Mouse (Mus musculus) T-helper 2 cell (primary cell): Measurements from ENCODE around the gene Eral1.

Experiments
- in situ Hi-C: fragments of 300-600 bp; cut with MboI, MseI; formaldehyde crosslinking; loops from one replicate; pipeline ENCODE4 v1.15.1; 2025; ENCODE audit warnings: high pct_unique_total_duplicates

Eral1 gene

DNA sequence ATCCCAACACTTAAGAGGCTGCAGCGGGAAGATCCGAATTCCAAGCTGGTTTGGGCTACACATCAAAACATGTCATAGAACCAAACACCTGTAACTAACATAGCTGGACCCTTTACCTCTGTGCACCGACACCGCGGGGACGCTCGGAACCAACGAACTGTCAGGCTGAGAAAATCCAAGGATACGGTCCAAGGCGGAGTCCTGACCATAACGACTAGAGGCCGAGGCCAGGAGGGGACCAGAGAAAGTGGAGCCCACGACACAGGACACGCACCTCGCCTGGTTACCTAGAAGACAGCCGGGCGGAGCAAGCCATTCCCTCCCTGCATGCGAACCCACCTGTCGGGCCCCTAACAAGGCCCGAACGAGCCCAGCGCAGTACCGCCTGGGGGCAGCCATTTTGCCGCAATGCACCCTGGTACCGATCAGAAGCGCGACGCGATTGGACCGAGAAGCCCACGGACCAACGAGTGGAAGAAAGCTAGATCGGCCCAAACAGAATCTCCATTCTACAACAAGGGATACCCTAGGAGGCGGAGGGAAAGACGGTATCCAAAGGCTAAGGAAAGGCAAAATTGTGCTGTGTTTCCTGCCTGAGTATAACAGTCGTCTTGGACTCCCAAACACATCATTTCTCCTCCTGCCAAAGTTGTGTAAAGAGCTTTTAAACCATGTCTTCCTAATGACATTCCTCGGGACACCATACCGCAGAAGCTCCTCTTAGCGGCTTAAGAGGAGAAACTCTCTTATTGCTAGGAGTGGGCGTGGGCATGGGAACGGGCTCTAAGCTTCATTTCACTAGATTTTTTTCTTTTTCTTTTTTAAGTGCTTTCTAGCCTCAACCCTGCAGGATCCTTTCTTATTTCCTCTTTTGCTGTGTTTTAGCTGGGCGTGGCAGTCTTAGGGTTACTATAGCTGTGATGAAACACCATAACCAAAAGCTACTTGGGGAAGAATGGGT is at the start of gene Eral1:
TSS of gene Eral1 (minus strand) at position 423 of the 961 bp plus-strand sequence.
- in situ Hi-C loops, result no loop called here

GRCm38 (mm10) chr11:78129458-78129857 is 49.3 kb upstream of the Eral1 start:
- in situ Hi-C loops, result no loop called here

DNA sequence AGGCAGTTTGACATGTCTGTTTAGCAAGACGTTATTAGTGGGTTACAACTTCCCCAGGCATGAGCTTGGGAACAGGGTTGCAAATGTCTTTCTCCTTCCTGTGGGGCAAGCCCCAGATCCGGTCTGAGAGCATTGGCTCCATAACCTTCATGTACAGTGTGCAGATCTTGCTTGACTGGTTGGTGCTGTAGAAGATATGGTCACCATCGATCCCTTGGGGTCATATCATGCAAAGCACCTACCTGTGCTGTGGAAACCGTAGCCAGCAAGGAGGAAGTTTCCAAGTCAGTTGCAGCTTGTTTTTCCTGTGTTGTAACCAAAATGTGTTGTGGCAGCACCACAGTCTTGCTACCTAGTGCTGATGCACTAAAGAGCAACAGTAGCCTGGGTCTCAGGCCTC is 46.6 kb upstream of the Eral1 start:
- in situ Hi-C loops, result no loop called here

- in situ Hi-C loops, result no loop called here
These were observed 45.5 kb upstream of the Eral1 start for GRCm38 (mm10) chr11:78125691-78126090.

DNA sequence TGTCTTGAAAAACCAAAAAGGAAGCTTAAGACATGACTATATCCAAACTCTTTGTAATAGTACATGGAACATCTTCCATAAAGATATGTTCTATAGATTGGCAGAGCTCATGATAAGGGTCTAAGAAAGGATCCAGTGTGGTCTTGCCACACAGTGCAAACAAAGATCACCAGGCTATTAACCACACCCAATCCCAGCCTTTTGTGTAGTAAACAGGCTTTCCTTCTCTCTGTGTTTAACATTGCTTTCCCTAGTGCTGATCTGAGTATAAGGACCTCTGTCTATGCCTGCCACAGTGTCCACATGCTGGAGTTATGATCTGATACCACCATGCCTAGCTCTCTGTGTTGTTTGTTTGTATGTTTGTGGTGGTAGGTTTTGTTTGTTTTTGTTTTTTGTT is 43.6 kb upstream of the Eral1 start:
- in situ Hi-C loops, result no loop called here

DNA sequence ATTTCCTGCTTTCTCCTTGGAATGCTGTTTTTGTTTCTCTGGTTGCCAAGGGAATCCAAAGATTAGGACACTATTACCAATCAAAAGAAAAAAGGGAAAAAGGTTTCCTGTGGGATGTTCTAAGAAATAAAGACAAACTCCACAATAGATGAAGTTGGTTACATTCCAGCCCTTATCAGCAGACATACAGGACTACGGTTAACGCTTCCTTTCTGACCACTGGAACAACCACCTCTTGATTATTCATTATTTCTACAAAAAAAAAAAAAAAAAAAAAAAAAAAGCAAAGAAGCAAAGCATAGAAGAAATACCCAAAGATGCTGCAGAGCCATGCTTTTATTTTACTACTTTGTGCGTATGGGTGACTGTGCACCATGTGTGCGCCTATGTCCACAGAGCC is 42.6 kb upstream of the Eral1 start:
- in situ Hi-C loops, result no loop called here

DNA sequence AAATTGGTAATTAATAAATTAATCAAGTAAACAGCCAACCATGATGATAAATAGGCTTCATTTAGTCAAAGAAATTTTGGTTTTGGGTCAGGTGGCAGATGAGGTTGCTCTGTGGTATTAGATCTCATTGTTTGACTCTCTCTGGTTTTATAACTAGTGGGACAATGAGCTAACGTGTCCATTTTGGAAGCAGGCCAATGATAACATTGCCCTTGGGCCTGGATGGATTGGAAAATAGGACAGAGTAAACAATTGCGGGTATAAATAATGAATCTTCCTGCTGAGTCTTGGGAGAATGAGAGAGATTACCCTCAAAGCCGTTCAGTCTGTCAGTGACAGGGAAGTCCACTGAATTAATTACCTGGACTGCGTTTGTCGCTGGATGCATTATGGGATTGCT is 41.0 kb upstream of the Eral1 start:
- in situ Hi-C loops, result no loop called here

- in situ Hi-C loops, result no loop called here
These were observed 39.7 kb upstream of the Eral1 start for GRCm38 (mm10) chr11:78119898-78120297.

- in situ Hi-C loops, result no loop called here
These were observed 38.3 kb upstream of the Eral1 start for GRCm38 (mm10) chr11:78118467-78118866.

GRCm38 (mm10) chr11:78116146-78116410 is 35.9 kb upstream of the Eral1 start:
- in situ Hi-C loops, result no loop called here

DNA sequence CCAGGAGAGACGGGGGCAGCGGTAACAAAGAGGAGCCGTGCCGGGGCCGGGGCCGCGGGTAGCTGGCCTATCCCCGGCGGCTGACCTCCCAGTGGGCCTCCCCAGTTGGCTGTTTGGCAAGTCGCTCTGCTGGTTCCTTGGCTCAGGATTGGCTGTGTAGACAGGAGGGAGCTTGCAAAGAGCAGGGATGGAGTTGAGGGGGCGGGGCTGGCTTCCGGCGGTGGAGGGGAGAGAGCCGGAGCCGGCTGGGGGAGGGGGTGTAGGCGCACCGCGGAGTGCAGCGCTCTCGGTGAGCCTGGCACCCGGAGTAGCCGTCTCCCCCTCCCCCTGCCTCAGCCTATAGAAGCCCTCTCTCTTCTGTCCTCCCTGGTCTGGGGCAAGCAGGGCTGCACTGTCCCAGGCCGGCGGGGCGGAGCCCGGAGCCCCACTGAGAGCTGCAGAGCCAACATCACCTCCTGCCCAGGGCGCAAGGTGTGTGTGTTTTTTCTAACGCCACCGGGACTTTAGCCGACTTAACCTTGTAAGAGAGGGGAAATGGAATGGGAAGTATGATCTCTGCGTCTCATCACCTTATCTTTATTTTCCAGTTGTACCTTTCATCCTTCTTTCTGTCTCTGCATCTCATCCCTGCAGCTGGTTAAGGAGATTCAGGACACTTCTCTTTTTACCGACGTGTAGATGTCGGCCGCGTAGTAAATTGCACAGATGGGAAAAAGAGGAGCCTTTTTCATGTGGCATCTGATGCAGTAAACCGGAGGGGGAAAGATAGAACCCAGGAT is 35.4 kb upstream of the Eral1 start:
- in situ Hi-C loops, result no loop called here

DNA sequence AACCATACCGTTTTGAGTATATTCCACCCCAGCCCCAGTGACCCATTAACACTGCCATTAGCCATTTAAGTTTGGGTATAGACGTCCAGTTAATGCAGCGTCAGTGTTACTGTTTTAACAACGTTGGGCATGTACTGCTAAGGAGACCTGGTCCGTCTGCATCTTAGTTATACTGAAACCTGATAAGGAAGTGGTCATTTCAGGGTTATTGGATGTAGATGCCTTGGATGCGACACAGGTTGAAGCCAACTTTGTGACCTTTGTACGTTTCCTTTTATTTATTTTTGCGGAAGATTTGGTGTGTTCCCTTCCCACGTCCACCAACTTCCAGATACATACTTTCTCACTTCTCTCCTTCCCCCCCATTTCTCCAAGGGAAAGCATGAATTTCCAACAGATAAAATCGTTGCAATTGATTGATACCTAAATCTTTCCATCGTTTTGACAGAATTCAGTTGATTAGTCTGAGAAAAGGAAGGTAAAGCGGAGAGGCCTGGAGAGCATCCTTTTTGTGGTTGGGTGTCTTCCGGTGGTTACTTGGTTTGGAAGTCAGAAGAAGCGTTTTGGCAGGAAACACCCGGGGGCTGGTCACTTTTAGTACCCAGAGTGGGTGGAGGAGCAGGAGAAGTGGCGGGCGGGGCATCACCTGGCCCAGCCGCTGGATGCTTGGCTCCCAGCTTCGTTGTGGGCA is 34.6 kb upstream of the Eral1 start:
- in situ Hi-C loops, result no loop called here

- in situ Hi-C loops, result no loop called here
These were observed 33.4 kb upstream of the Eral1 start for GRCm38 (mm10) chr11:78113616-78114015.

DNA sequence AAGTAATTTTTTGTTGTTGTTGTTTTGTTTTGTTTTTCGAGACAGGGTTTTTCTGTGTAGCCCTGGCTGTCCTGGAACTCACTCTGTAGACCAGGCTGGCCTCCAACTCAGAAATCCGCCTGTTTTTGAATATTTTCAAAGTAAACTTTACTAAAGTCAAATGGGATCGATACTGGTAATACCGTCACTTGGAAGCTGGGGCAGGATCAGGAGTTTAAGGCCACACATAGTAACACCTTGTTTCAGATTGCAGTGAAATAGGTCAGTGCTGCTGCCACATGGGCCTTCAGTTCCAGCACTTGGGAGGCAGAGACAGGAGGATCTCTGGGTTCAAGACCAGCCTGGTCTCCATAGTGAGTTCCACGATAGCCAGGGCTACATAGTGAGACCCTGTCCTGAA is 24.3 kb upstream of the Eral1 start:
- in situ Hi-C loops, result no loop called here

DNA sequence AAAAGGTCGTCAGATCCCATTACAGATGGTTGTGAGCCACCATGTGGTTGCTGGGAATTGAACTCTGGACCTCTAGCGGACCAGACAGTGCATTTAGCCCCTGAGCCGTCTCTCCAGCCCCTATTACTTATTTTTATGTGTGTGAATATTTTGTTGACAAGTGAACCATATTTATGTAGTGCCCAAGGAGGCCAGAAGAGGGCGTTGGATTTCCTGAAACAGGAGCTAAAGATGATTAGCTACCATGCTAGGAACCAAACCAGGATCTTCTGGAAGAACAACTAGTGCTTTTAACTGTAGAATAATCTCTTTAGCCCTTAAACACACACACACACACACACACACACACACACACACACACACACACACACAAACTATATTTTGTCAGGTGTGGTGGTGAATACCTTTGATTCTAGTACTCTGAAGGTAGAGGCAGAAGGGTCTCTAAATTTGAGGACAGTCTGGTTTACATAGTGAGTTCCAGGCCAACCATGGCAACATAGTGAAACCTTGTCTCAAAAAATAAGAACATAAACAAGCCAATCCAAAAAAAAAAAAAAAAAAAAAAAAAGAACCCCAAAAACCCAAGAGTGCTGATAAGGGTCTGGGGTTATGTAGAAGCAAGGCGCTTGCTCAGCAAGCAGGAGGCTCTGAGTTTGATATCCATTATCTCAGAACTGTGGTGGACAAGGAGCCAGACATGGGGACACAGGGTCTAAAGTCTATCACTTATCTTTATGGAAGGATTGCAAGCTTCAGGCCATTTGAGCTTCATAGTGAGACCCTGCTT is 23.0 kb upstream of the Eral1 start:
- in situ Hi-C loops, result no loop called here

GRCm38 (mm10) chr11:78102142-78102541 is 22.0 kb upstream of the Eral1 start:
- in situ Hi-C loops, result no loop called here

DNA sequence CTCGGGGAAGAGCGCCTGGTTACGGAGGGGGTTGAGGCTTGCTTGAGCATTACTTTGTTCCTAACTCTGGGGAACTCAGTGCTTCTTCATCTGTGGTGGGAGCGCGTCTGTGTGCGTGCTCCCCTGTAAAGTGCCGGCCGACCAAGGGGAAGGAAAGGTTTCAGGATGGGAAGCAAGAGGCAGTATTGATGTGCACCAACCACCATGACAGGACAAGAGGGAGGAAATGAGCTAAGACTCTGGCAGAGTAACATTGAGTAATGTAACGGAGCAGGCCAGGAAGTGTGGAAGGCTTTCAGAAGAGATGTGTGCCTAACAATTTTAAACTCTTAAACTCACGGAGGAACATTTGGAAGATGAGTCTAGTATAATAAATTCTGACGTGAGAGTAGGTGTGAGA is 20.6 kb upstream of the Eral1 start:
- in situ Hi-C loops, result no loop called here

- in situ Hi-C loops, result no loop called here
These were observed 16.9 kb upstream of the Eral1 start for GRCm38 (mm10) chr11:78097077-78097476.

DNA sequence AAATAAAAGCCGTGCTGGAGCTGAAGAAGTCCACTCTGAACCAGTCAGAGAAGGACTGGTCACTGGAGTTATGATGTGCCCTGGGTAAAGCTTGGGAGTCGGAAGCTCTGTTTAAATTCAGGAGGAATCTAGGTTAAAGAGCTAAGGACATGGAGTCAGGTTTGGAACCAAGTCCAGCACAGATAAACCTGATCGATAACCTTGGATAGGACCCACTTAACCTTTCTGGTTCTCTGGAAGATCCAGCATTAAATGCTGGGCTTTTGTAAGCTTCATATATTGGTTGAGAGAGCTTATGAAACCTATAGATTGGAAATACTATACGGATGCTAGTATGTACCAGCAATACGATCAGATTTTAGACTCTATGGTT is 14.9 kb upstream of the Eral1 start:
- in situ Hi-C loops, result no loop called here

DNA sequence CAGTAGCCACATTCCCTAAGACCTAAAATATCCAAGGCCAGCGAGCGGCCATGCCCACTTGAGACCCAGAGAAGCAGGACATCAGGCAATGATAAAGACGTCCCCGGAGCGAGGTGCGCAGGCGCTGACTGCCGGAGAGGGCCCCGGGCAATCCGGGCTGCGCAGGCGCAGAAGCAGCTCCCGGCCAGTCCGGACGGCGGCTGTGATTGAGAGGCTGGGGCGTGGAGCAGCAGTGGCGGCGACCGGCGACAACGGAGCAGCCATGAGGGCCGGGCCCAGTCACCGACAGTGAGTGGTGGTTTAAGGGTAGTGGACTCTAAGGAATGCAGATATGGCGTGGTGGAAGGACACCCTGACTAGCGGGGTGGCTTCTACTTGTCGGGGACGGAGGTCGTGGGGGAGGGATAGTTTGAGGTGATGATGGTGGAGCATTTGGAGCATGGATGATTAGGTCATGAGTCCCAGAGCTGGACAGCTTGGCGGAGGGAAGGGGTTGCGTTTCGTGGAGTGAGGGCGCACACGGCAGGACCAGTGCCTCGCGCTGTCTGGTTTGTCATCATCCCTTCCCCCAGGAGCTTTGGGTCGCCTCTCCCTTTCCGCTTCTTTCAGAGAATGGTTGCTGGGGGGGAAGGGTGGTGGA is 14.4 kb upstream of the Eral1 start, which contains the start of gene Fam222b:
TSS of gene Fam222b (plus strand) at position 157 of the 640 bp plus-strand sequence.
- in situ Hi-C loops, result no loop called here

- in situ Hi-C loops, result no loop called here
These were observed 13.9 kb upstream of the Eral1 start for GRCm38 (mm10) chr11:78094137-78094503.
